Mouse (Mus musculus): ENCODE results near the gene Uba2.

- TF ChIP-seq MYOG (IDR thresholded peaks at IDR 0.05; ENCODE audit: control insufficient read depth, extremely low read depth, insufficient read length) (no peak), CTCF (IDR thresholded peaks at IDR 0.05; ENCODE audit: control insufficient read depth, insufficient read depth, insufficient read length) (no peak), FOSL1 (IDR thresholded peaks at IDR 0.05; ENCODE audit: insufficient read depth, low read length, poor library complexity, severe bottlenecking) (no peak), CEBPB (IDR thresholded peaks at IDR 0.05; ENCODE audit: low read depth) (no peak), MAX (IDR thresholded peaks at IDR 0.05) (no peak)
Observed at GRCm38 (mm10) chr7:34195632-34196031, 26.2 kb upstream of the Uba2 start.
